Mouse (Mus musculus): ENCODE measurements around the gene Wfdc12. TPM values are rescaled to one million over a fixed set of nuclear protein-coding genes. Genes with fewer than 3 reads are reported as not detected.

The Wfdc12 gene
- total RNA-seq, 2 experiments from 2014 or later = not detected

GRCm38 (mm10) chr2:164142021-164142420 is 48.4 kb downstream of the Wfdc12 start:
- TF ChIP-seq CTCF (IDR thresholded peaks at IDR 0.05) = no peak
- intact Hi-C loops (cut with DNase I) = loop anchor here (2.0 kb wide), 1 partner anchor 15 kb away; no protein-coding TSS in a partner anchor
- peak overlapping the region; percentile 91 for H3K27ac ChIP-seq
- peak overlapping the region; percentile 52 for H3K4me3 ChIP-seq
- DNase-seq = peak; percentile 60

Other genes starting within 250 kb of the Wfdc12 start
- gene Ywhab, start 195.6 kb downstream of the Wfdc12 start, total RNA-seq (2021) = 10 to 100 TPM; 34.7 to 44.4 TPM
- gene Pabpc1l, start 165.2 kb downstream of the Wfdc12 start, total RNA-seq (2021) = not detected
- gene Stk4, start 120.3 kb downstream of the Wfdc12 start, total RNA-seq (2021) = 1 to 10 TPM; 6.8 to 8.7 TPM
- gene Tomm34, start 119.4 kb downstream of the Wfdc12 start, total RNA-seq (2021) = 10 to 100 TPM; 12.5 to 16.3 TPM
- gene Kcns1, start 19.5 kb downstream of the Wfdc12 start, total RNA-seq (2021) = 1 to 10 TPM in 1 of 2 experiments, under 1 TPM in 1; 0.31 to 1.0 TPM
- gene Wfdc5, start 7.9 kb downstream of the Wfdc12 start, total RNA-seq (2021) = not detected
- gene Wfdc15a, start 9.5 kb upstream of the Wfdc12 start, total RNA-seq (2021) = not detected
- not detected for gene Wfdc15b, start 31.1 kb upstream of the Wfdc12 start, total RNA-seq (2021)
- gene Svs2, start 47.9 kb upstream of the Wfdc12 start, total RNA-seq (2021) = not detected
- gene Svs3b, start 66.0 kb upstream of the Wfdc12 start, total RNA-seq (2021) = not detected
- not detected for gene Svs4, start 87.9 kb upstream of the Wfdc12 start, total RNA-seq (2021)
- not detected for gene Svs3a, start 98.7 kb upstream of the Wfdc12 start, total RNA-seq (2021)
- gene Svs6, start 126.1 kb upstream of the Wfdc12 start, total RNA-seq (2021) = not detected
- not detected for gene Svs5, start 142.1 kb upstream of the Wfdc12 start, total RNA-seq (2021)
- under 1 TPM in 1 of 2 experiments, not detected in 1; 0.45 TPM for gene Slpi, start 198.5 kb upstream of the Wfdc12 start, total RNA-seq (2021)
- not detected for gene Rbpjl, start 212.5 kb upstream of the Wfdc12 start, total RNA-seq (2021)
- 1 to 10 TPM in 1 of 2 experiments, under 1 TPM in 1; 0.56 to 1.7 TPM for gene Matn4, start 214.6 kb upstream of the Wfdc12 start, total RNA-seq (2021)

Data from gastrocnemius, adult 2 months (tissue).